Mouse (Mus musculus): ENCODE results near the gene Xrn2. TPM values are rescaled to one million over a fixed set of nuclear protein-coding genes. Genes with fewer than 3 reads are reported as not detected.

The Xrn2 gene
- polyA plus RNA-seq, 1 experiment from 2014 or later: 110 TPM

- no peak overlapping the region for H3K4me3 ChIP-seq (ENCODE audit: low read depth, low read length)
- no peaks in the 10 kb centered on the region for H3K27me3 ChIP-seq (ENCODE audit: control insufficient read depth, insufficient read depth, low read length)
- WGBS: 93% methylated on average over 1 of the region's 1 CpGs
- no peak overlapping the region for H3K9ac ChIP-seq (ENCODE audit: low read length)
- no peaks in the 10 kb centered on the region for H3K4me1 ChIP-seq (replicated peaks; ENCODE audit: control insufficient read depth, insufficient read depth, low read length)
- ATAC-seq (replicated peaks; ENCODE audit: low FRiP score) (no peak), DNase-seq (ENCODE audit: low spot score) (no peak)
- no peak overlapping the region for H3K27ac ChIP-seq (ENCODE audit: low read depth, low read length)
- H3K36me3 ChIP-seq (ENCODE audit: control insufficient read depth, insufficient read depth, low read length): no peaks in the 10 kb centered on the region
- no peaks in the 10 kb centered on the region for H3K9me3 ChIP-seq (ENCODE audit: control insufficient read depth, low read length)
- H3K4me2 ChIP-seq (ENCODE audit: low read depth, low read length, severe bottlenecking): no peak overlapping the region
Measured at GRCm38 (mm10) chr2:147119736-147120135, 106.9 kb downstream of the Xrn2 start.

GRCm38 (mm10) chr2:147127366-147127765, 114.6 kb downstream of the Xrn2 start:
- H3K4me2 ChIP-seq (ENCODE audit: low read depth, low read length, severe bottlenecking): no peak overlapping the region
- H3K9me3 ChIP-seq (ENCODE audit: control insufficient read depth, low read length): no peaks in the 10 kb centered on the region
- H3K4me3 ChIP-seq (ENCODE audit: low read depth, low read length): no peak overlapping the region
- H3K27me3 ChIP-seq (ENCODE audit: control insufficient read depth, insufficient read depth, low read length): no peaks in the 10 kb centered on the region
- H3K36me3 ChIP-seq (ENCODE audit: control insufficient read depth, insufficient read depth, low read length): no peaks in the 10 kb centered on the region
- no peak for DNase-seq (ENCODE audit: low spot score)
- H3K9ac ChIP-seq (ENCODE audit: low read length): no peak overlapping the region
- no peak for ATAC-seq (replicated peaks; ENCODE audit: low FRiP score)
- WGBS: 83% methylated on average over 6 of the region's 6 CpGs
- no peak overlapping the region for H3K27ac ChIP-seq (ENCODE audit: low read depth, low read length)
- H3K4me1 ChIP-seq (replicated peaks; ENCODE audit: control insufficient read depth, insufficient read depth, low read length): no peaks in the 10 kb centered on the region

Other genes starting within 250 kb of the Xrn2 start
- gene Kiz, start 157.1 kb upstream of the Xrn2 start, polyA plus RNA-seq (2014; fragmentation: Nextera tagmentation; extraction: Ambion mirVana): 28.2 and 29.7 TPM in 2 replicates
- gene Nkx2-4, start 72.4 kb downstream of the Xrn2 start, polyA plus RNA-seq (2014; fragmentation: Nextera tagmentation; extraction: Ambion mirVana): 1.3 and 3.8 TPM in 2 replicates
- 7.1 and 7.6 TPM in 2 replicates for gene Nkx2-2, start 181.2 kb downstream of the Xrn2 start, polyA plus RNA-seq (2014; fragmentation: Nextera tagmentation; extraction: Ambion mirVana)